Mouse (Mus musculus): ENCODE measurements at regions not wholly inside any gene's neighbourhood (a gene's known extent, or its start where the extent isn't known, plus 50 kb on each side); places are given as distances from the start of the nearest gene placed in this dataset.

DNA sequence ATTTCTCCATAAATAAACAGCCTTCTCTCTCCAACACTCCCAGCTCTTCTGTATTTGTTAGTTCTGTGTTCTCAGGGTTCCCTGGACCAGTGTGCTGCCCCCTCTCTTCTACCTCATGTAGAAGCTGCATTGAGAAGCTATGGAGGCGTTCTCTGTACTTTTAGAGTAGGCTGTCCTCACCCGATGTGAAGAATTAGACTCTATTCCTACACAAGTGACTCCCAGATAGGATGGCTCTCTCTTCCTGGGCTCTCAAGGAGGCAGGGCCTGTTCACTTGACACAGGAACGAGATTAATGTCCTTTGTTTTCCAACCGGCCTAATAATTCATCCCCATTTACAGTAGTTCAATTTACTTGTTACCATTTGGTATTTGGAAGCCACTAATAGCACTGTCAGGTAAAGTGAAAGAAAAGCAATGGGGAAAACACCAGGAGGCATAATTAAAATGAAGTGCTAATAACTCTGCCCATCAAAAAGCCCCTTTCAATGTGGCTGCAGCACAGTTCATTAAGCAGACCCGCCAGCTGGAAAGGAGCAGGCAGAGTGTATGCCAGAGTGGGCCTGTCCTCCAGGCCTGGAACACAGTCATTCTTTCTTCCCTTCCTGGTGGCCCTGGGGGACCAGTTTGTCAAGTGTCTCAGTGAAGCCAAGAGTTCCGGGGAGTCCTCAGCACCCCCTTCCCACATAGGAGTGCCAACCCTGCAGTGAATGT, 454.8 kb upstream of the Gm6657 start:
- no peaks in the 10 kb centered on the region for H3K9me3 ChIP-seq (replicated peaks; ENCODE audit: control insufficient read depth, low read length)
- ATAC-seq (replicated peaks; ENCODE audit: insufficient number of reproducible peaks, low FRiP score, low TSS enrichment) = no peak
- H3K9ac ChIP-seq (ENCODE audit: low read depth, low read length) = no peak overlapping the region
- H3K4me2 ChIP-seq = no peak overlapping the region
- H3K4me3 ChIP-seq (ENCODE audit: low read depth, low read length) = no peak overlapping the region
- H3K36me3 ChIP-seq (ENCODE audit: control insufficient read depth, insufficient read depth, low read length) = no peaks in the 10 kb centered on the region
- 72% methylated on average over 6 of the region's 6 CpGs for WGBS (ENCODE audit: insufficient replicate concordance)
- no peaks in the 10 kb centered on the region for H3K4me1 ChIP-seq (ENCODE audit: control insufficient read depth, insufficient read depth, low read length)
- H3K27me3 ChIP-seq (ENCODE audit: control insufficient read depth, insufficient read depth, low read length) = no peaks in the 10 kb centered on the region
- H3K27ac ChIP-seq (ENCODE audit: low read depth, low read length) = no peak overlapping the region

DNA sequence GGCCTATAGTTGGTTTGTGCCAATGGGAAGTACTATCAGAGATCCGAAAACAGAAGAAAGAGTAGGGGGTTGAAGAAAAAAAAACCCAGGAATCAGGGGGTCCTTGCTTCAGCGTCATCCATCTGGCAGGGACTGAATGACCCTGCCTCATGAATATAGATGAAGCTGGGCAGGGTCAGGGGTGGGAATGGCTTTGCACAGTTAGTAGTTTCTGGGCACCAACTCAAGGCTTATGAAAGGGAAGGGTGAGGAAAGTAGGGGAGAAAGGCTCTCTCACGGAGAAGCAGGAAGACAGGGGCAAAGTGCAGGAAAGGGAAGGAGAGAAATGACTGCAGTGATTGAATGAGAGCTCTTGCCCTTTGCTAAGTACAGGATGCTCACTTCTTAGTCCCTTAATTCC, 451.3 kb upstream of the Gm6657 start:
- 74% methylated on average over 3 of the region's 3 CpGs for WGBS (ENCODE audit: insufficient replicate concordance)
- Histone ChIP-seq H3K4me3 (ENCODE audit: low read depth, low read length) (no peak overlapping the region), H3K4me2 (no peak overlapping the region), H3K9ac (ENCODE audit: low read depth, low read length) (no peak overlapping the region), H3K9me3 (replicated peaks; ENCODE audit: control insufficient read depth, low read length) (no peaks in the 10 kb centered on the region), H3K27me3 (ENCODE audit: control insufficient read depth, insufficient read depth, low read length) (no peaks in the 10 kb centered on the region), H3K4me1 (ENCODE audit: control insufficient read depth, insufficient read depth, low read length) (no peaks in the 10 kb centered on the region), H3K27ac (ENCODE audit: low read depth, low read length) (no peak overlapping the region), H3K36me3 (ENCODE audit: control insufficient read depth, insufficient read depth, low read length) (no peaks in the 10 kb centered on the region)
- ATAC-seq (replicated peaks; ENCODE audit: insufficient number of reproducible peaks, low FRiP score, low TSS enrichment) = no peak

DNA sequence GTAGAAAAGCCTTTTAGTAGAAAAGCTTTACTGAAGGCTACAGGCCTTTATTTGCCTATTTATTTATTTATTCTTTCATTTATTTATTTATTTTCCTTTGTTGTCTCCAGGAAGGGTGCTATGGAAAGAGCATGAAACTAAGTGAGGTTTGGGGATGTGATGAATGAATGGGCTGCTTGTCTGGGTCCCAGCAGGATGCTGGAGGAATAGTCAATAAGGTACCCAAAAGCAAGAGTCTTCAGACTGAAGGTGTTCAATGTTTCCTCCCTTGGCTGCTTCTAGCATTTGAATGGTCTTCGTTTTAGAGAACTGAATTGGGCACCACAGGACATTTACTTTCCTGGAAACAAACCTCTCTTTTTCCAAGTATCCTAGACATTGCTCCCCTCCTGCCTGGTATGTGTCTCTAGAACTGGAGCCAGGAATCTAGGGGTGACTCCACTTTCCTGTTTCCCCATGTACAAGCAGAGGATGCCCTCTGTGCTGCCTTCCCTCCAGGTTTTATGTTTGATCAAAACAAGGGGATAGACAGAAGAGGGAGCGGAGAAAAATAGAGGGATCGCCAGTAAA, 444.5 kb upstream of the Gm6657 start:
- Histone ChIP-seq H3K9me3 (replicated peaks; ENCODE audit: control insufficient read depth, low read length) (0 out of 2 replicates have a peak, but pooled peaks cover 3% of the 10 kb centered on the region), H3K4me1 (ENCODE audit: control insufficient read depth, insufficient read depth, low read length) (no peaks in the 10 kb centered on the region), H3K27ac (ENCODE audit: low read depth, low read length) (no peak overlapping the region), H3K9ac (ENCODE audit: low read depth, low read length) (no peak overlapping the region), H3K27me3 (ENCODE audit: control insufficient read depth, insufficient read depth, low read length) (no peaks in the 10 kb centered on the region), H3K4me2 (no peak overlapping the region), H3K36me3 (ENCODE audit: control insufficient read depth, insufficient read depth, low read length) (no peaks in the 10 kb centered on the region), H3K4me3 (ENCODE audit: low read depth, low read length) (no peak overlapping the region)
- ATAC-seq (replicated peaks; ENCODE audit: insufficient number of reproducible peaks, low FRiP score, low TSS enrichment) = no peak
- 73% methylated on average over 3 of the region's 3 CpGs for WGBS (ENCODE audit: insufficient replicate concordance)

DNA sequence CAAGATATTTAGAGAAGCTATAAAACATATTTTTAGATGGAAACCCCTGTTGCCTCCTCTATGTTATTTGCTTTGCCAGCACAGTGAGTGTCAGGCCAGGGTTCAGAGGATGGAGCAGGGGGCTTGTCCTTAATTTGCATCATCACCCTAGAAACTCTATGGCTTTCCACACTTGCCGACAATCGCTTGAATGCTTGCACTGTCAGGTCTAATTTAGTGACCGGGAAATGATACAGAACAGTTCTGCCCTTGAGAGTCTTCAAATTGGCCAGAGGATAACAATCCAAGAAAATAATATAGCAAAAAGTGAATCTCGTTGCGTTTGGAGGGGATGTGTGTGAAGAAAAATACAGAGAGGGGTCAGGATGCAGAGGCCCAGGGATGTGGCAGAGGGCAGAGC, 441.9 kb upstream of the Gm6657 start:
- no peak overlapping the region for H3K27ac ChIP-seq (ENCODE audit: low read depth, low read length)
- 72% methylated on average over 5 of the region's 5 CpGs for WGBS (ENCODE audit: insufficient replicate concordance)
- H3K27me3 ChIP-seq (ENCODE audit: control insufficient read depth, insufficient read depth, low read length) = no peaks in the 10 kb centered on the region
- no peak overlapping the region for H3K4me2 ChIP-seq
- H3K4me3 ChIP-seq (ENCODE audit: low read depth, low read length) = no peak overlapping the region
- H3K9ac ChIP-seq (ENCODE audit: low read depth, low read length) = no peak overlapping the region
- H3K36me3 ChIP-seq (ENCODE audit: control insufficient read depth, insufficient read depth, low read length) = no peaks in the 10 kb centered on the region
- no peak for ATAC-seq (replicated peaks; ENCODE audit: insufficient number of reproducible peaks, low FRiP score, low TSS enrichment)
- 0 out of 2 replicates have a peak, but pooled peaks cover 3% of the 10 kb centered on the region for H3K9me3 ChIP-seq (replicated peaks; ENCODE audit: control insufficient read depth, low read length)
- no peaks in the 10 kb centered on the region; the same call in 1 of the 2 replicates for H3K4me1 ChIP-seq (ENCODE audit: control insufficient read depth, insufficient read depth, low read length)

DNA sequence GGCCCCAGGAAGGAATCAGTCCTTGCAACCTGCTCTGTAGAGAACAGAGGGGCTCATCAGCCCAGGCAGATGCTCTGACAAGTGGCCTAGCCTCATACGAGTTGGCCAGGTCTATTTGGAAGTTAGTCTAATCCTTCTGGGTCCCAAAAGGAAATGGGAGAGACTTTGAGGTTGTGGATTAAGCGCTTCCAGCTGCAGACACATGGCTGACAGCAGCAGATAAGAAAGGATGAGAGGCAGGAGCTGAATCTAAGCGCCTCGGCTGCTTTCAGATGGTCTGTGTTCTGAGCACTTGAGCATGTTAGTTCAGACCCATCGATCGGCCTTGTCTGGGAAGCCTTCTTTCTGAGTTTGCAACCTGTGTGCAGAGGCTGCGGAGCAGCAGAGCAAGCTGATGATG, 438.0 kb upstream of the Gm6657 start:
- no peak overlapping the region for H3K4me3 ChIP-seq (ENCODE audit: low read depth, low read length)
- WGBS (ENCODE audit: insufficient replicate concordance) = 21% methylated on average over 7 of the region's 7 CpGs
- H3K27ac ChIP-seq (ENCODE audit: low read depth, low read length) = no peak overlapping the region
- no peak overlapping the region for H3K4me2 ChIP-seq
- H3K9me3 ChIP-seq (replicated peaks; ENCODE audit: control insufficient read depth, low read length) = no peaks in the 10 kb centered on the region
- no peaks in the 10 kb centered on the region for H3K36me3 ChIP-seq (ENCODE audit: control insufficient read depth, insufficient read depth, low read length)
- no peak for ATAC-seq (replicated peaks; ENCODE audit: insufficient number of reproducible peaks, low FRiP score, low TSS enrichment)
- H3K27me3 ChIP-seq (ENCODE audit: control insufficient read depth, insufficient read depth, low read length) = no peaks in the 10 kb centered on the region
- H3K4me1 ChIP-seq (ENCODE audit: control insufficient read depth, insufficient read depth, low read length) = no peaks in the 10 kb centered on the region; the same call in 1 of the 2 replicates
- no peak overlapping the region for H3K9ac ChIP-seq (ENCODE audit: low read depth, low read length)

GRCm38 (mm10) chr12:77760976-77761375, 433.1 kb upstream of the Gm6657 start:
- Histone ChIP-seq H3K9me3 (replicated peaks; ENCODE audit: control insufficient read depth, low read length) (no peaks in the 10 kb centered on the region), H3K27ac (ENCODE audit: low read depth, low read length) (no peak overlapping the region), H3K4me1 (ENCODE audit: control insufficient read depth, insufficient read depth, low read length) (no peaks in the 10 kb centered on the region; the same call in 1 of the 2 replicates), H3K9ac (ENCODE audit: low read depth, low read length) (no peak overlapping the region), H3K27me3 (ENCODE audit: control insufficient read depth, insufficient read depth, low read length) (no peaks in the 10 kb centered on the region), H3K36me3 (ENCODE audit: control insufficient read depth, insufficient read depth, low read length) (no peaks in the 10 kb centered on the region), H3K4me2 (no peak overlapping the region), H3K4me3 (ENCODE audit: low read depth, low read length) (no peak overlapping the region)
- ATAC-seq (replicated peaks; ENCODE audit: insufficient number of reproducible peaks, low FRiP score, low TSS enrichment) = no peak
- whole genome bisulfite sequencing (ENCODE audit: insufficient replicate concordance) = 57% methylated on average over 3 of the region's 3 CpGs

DNA sequence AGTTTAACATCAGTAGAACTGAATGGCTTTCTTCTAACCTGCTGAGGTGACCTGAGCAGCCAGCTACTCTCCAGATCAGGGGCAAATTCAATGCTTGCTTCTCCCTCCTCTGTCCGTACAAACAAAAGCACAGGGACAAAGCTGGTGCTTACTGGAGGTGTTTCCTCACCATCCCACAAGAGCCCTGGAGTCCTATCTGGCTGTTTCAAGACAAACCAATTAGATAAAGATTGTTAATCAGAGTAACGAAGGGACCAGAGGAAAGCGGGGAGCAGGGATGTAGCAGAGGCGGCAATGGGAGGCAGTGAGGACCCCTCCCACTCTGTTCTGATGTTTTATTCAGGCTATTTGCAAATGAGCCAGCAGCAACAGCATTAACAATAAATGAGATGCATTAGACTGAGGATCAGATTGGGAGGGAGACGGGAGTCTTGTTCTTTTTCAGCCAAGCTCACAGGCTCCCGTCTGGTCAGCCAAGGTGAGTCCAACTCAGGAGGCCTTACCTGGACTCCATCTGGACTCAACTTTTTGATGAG, 418.0 kb upstream of the Gm6657 start:
- Histone ChIP-seq H3K4me2 (no peak overlapping the region), H3K9ac (ENCODE audit: low read depth, low read length) (no peak overlapping the region), H3K27me3 (ENCODE audit: control insufficient read depth, insufficient read depth, low read length) (0 out of 2 replicates have a peak, but pooled peaks cover 3% of the 10 kb centered on the region), H3K27ac (ENCODE audit: low read depth, low read length) (no peak overlapping the region), H3K4me1 (ENCODE audit: control insufficient read depth, insufficient read depth, low read length) (no peaks in the 10 kb centered on the region), H3K4me3 (ENCODE audit: low read depth, low read length) (no peak overlapping the region), H3K36me3 (ENCODE audit: control insufficient read depth, insufficient read depth, low read length) (no peaks in the 10 kb centered on the region), H3K9me3 (replicated peaks; ENCODE audit: control insufficient read depth, low read length) (no peaks in the 10 kb centered on the region)
- 79% methylated on average over 6 of the region's 6 CpGs for whole genome bisulfite sequencing (ENCODE audit: insufficient replicate concordance)
- no peak for ATAC-seq (replicated peaks; ENCODE audit: insufficient number of reproducible peaks, low FRiP score, low TSS enrichment)

DNA sequence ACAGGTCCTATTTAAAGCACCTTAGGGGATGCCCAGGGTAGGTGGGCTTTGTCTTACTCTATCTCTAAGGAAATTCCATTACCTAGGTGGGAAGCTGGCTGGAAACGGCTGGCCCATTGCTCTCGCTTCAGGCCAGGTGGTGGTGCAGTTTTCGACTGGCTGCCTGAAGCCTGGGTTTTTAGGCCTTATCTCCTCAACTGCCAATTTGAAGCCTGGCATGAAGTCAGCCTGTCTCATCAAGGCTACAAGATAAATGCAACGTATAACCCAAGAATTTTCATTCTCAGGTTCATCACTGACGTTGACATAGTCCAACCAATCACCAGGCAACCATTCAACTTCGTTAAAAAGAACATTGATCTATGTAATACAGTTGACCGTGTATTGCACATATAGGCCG, 417.3 kb upstream of the Gm6657 start:
- Histone ChIP-seq H3K9ac (ENCODE audit: low read depth, low read length) (no peak overlapping the region), H3K9me3 (replicated peaks; ENCODE audit: control insufficient read depth, low read length) (no peaks in the 10 kb centered on the region), H3K4me1 (ENCODE audit: control insufficient read depth, insufficient read depth, low read length) (no peaks in the 10 kb centered on the region), H3K4me2 (no peak overlapping the region), H3K27ac (ENCODE audit: low read depth, low read length) (no peak overlapping the region), H3K4me3 (ENCODE audit: low read depth, low read length) (no peak overlapping the region), H3K36me3 (ENCODE audit: control insufficient read depth, insufficient read depth, low read length) (no peaks in the 10 kb centered on the region), H3K27me3 (ENCODE audit: control insufficient read depth, insufficient read depth, low read length) (0 out of 2 replicates have a peak, but pooled peaks cover 3% of the 10 kb centered on the region)
- WGBS (ENCODE audit: insufficient replicate concordance) = 64% methylated on average over 8 of the region's 8 CpGs
- ATAC-seq (replicated peaks; ENCODE audit: insufficient number of reproducible peaks, low FRiP score, low TSS enrichment) = no peak
